In genomic region chr4:139116356-139117063, GRCm38 (mm10) we compare ENCODE assay signal across 12 mouse cellular contexts. TPM values are rescaled to one million over a fixed set of nuclear protein-coding genes. Genes with fewer than 3 reads are reported as not detected.
A peak's percentile ranks its signal among the peaks of the same experiment; 100 is the strongest.
DNase-seq lines count a peak whose midpoint lies in the region; ATAC-seq lines count a peak whose summit lies in the region.
"Had no signal": no experiment of that assay in that cellular context is flagged by ENCODE, and none has a peak within 500 bp of the region (broad histone marks: within the 10 kb centered on the region; RNA-seq: fewer than 3 reads in every experiment).

No protein-coding gene starts in this region.

- intact Hi-C loops in heart, postnatal 36 days (cut with DNase I), result no loop called here

- no peak overlapping the region for H3K4me2 ChIP-seq in heart, embryonic 13.5 days
- no peak overlapping the region for H3K4me2 ChIP-seq in kidney, embryonic 16.5 days (replicated peaks; ENCODE audit: low read depth, low read length)
- H3K4me2 ChIP-seq: embryonic facial prominence, embryonic 15.5 days; hindbrain, embryonic 15.5 days had no signal

- WGBS in heart, embryonic 13.5 days, result 77% methylated on average over 3 of the region's 3 CpGs
- 82% methylated on average over 3 of the region's 3 CpGs for WGBS in kidney, embryonic 16.5 days
- 85% methylated on average over 3 of the region's 3 CpGs for WGBS in embryonic facial prominence, embryonic 10.5 days

- ATAC-seq in heart, embryonic 13.5 days (ENCODE audit: extremely low read depth, insufficient number of reproducible peaks, low FRiP score, low TSS enrichment), result 0 out of 2 replicates have a peak, but pooled peaks have one; percentile 31
- ATAC-seq in common myeloid progenitor, adult 5-6 weeks (replicated peaks; ENCODE audit: low read depth, poor library complexity, severe bottlenecking), result peak; percentile 93
- ATAC-seq in kidney, embryonic 16.5 days (ENCODE audit: low FRiP score, low TSS enrichment), result no peak
- ATAC-seq in inflammation-experienced regulatory T-cells, adult 6 months, result no peak

- no peak overlapping the region for H3K9ac ChIP-seq in heart, embryonic 13.5 days
- H3K9ac ChIP-seq in kidney, embryonic 16.5 days (replicated peaks; ENCODE audit: low read length), result no peak overlapping the region
- H3K9ac ChIP-seq: embryonic facial prominence, embryonic 15.5 days; hindbrain, embryonic 15.5 days had no signal

- no peaks in the 10 kb centered on the region; the same call in 1 of the 2 replicates for H3K36me3 ChIP-seq in heart, embryonic 13.5 days
- H3K36me3 ChIP-seq in kidney, embryonic 16.5 days (ENCODE audit: insufficient read depth, low read length), result no peaks in the 10 kb centered on the region
- peaks cover 24% of the 10 kb centered on the region for H3K36me3 ChIP-seq in megakaryocyte, embryonic 14.5 days (replicated peaks; ENCODE audit: low read length)
- H3K36me3 ChIP-seq in embryonic facial prominence, embryonic 10.5 days (replicated peaks), result 0 out of 2 replicates have a peak, but pooled peaks cover 6% of the 10 kb centered on the region
- H3K36me3 ChIP-seq: embryonic facial prominence, embryonic 15.5 days; hindbrain, embryonic 15.5 days had no signal

- H3K27ac ChIP-seq in heart, embryonic 13.5 days (replicated peaks), result no peak overlapping the region
- H3K27ac ChIP-seq in kidney, embryonic 16.5 days (ENCODE audit: low read length), result 0 out of 2 replicates have a peak overlapping the region, but pooled peaks have one; percentile 26
- H3K27ac ChIP-seq in embryonic facial prominence, embryonic 10.5 days (replicated peaks), result no peak overlapping the region
- H3K27ac ChIP-seq: embryonic facial prominence, embryonic 15.5 days; hindbrain, embryonic 15.5 days had no signal

- peaks cover 77% of the 10 kb centered on the region for H3K4me1 ChIP-seq in heart, embryonic 13.5 days
- peaks cover 38% of the 10 kb centered on the region for H3K4me1 ChIP-seq in kidney, embryonic 16.5 days (ENCODE audit: insufficient read depth, low read length)
- H3K4me1 ChIP-seq in megakaryocyte, embryonic 14.5 days, result peaks cover 92% of the 10 kb centered on the region
- peaks cover 32% of the 10 kb centered on the region for H3K4me1 ChIP-seq in embryonic facial prominence, embryonic 10.5 days

- no peak overlapping the region for H3K4me3 ChIP-seq in heart, embryonic 13.5 days
- H3K4me3 ChIP-seq in kidney, embryonic 16.5 days (ENCODE audit: low read length), result no peak overlapping the region
- peak overlapping the region; percentile 51 for H3K4me3 ChIP-seq in megakaryocyte, embryonic 14.5 days (replicated peaks)
- H3K4me3 ChIP-seq in embryonic facial prominence, embryonic 10.5 days, result no peak overlapping the region
- H3K4me3 ChIP-seq: embryonic facial prominence, embryonic 15.5 days; hindbrain, embryonic 15.5 days had no signal

- no peaks in the 10 kb centered on the region for H3K27me3 ChIP-seq in heart, embryonic 13.5 days (replicated peaks)
- no peaks in the 10 kb centered on the region for H3K27me3 ChIP-seq in kidney, embryonic 16.5 days (ENCODE audit: insufficient read depth, low read length)
- H3K27me3 ChIP-seq in megakaryocyte, embryonic 14.5 days (replicated peaks), result no peaks in the 10 kb centered on the region
- H3K27me3 ChIP-seq in embryonic facial prominence, embryonic 10.5 days (replicated peaks; ENCODE audit: low read depth, poor library complexity, severe bottlenecking), result no peaks in the 10 kb centered on the region
- H3K27me3 ChIP-seq: embryonic facial prominence, embryonic 15.5 days; hindbrain, embryonic 15.5 days had no signal

- no peaks in the 10 kb centered on the region for H3K9me3 ChIP-seq in heart, embryonic 13.5 days
- no peaks in the 10 kb centered on the region for H3K9me3 ChIP-seq in kidney, embryonic 16.5 days (ENCODE audit: low read length)
- no peaks in the 10 kb centered on the region for H3K9me3 ChIP-seq in megakaryocyte, embryonic 14.5 days
- H3K9me3 ChIP-seq in embryonic facial prominence, embryonic 10.5 days, result no peaks in the 10 kb centered on the region
- H3K9me3 ChIP-seq: hindbrain, embryonic 15.5 days had no signal

- DNase-seq in heart, postnatal 36 days, result no peak
- no peak for DNase-seq in embryonic facial prominence, embryonic 10.5 days (ENCODE audit: low spot score)
- DNase-seq in urinary bladder, postnatal 36 days (ENCODE audit: low spot score in 2 of 2), result no peak
- DNase-seq: heart, adult 11 months; lung, postnatal 4 days had no signal

RNA-seq across cellular contexts. Expression of gene Minos1, which starts 14.4 kb away (rescaled TPM):
- polyA plus RNA-seq in heart, embryonic 13.5 days (2015; fragmentation: Nextera tagmentation; extraction: Ambion mirVana), result 572 and 667 TPM in 2 replicates
- total RNA-seq in heart, postnatal 36 days (2021), result 100 to 1,000 TPM; 679 to 769 TPM
- 118 and 161 TPM in 2 replicates for total RNA-seq in common myeloid progenitor, adult 5-6 weeks (2017)
- 470 and 478 TPM in 2 replicates for polyA plus RNA-seq in kidney, embryonic 16.5 days (2015; fragmentation: Nextera tagmentation; extraction: Ambion mirVana)
- polyA plus RNA-seq in megakaryocyte, embryonic 14.5 days (2012; ENCODE audit: insufficient read depth, low replicate concordance), result 1.3 and 27.4 TPM in 2 replicates
- polyA plus RNA-seq in embryonic facial prominence, embryonic 10.5 days (2016; fragmentation: Nextera tagmentation; extraction: Ambion mirVana), result 431 and 444 TPM in 2 replicates
- polyA plus RNA-seq in inflammation-experienced regulatory T-cells, adult 6 months (2017; shearing (Covaris generic)), result 100 to 1,000 TPM; 341 to 392 (median 352) TPM

RNA-seq across cellular contexts. Expression of gene Nbl1, which starts 23.7 kb away (rescaled TPM):
- polyA plus RNA-seq in heart, embryonic 13.5 days (2015; fragmentation: Nextera tagmentation; extraction: Ambion mirVana), result 13.4 and 15.2 TPM in 2 replicates
- 10 to 100 TPM; 25.5 to 29.1 TPM for total RNA-seq in heart, postnatal 36 days (2021)
- total RNA-seq in common myeloid progenitor, adult 5-6 weeks (2017), result 1.2 TPM in 1 of 2 replicates, not detected in the other
- 27.6 and 31.1 TPM in 2 replicates for polyA plus RNA-seq in kidney, embryonic 16.5 days (2015; fragmentation: Nextera tagmentation; extraction: Ambion mirVana)
- polyA plus RNA-seq in megakaryocyte, embryonic 14.5 days (2012; ENCODE audit: insufficient read depth, low replicate concordance), result 0.47 TPM in 1 of 2 replicates, not detected in the other
- polyA plus RNA-seq in embryonic facial prominence, embryonic 10.5 days (2016; fragmentation: Nextera tagmentation; extraction: Ambion mirVana), result 51.7 and 80.8 TPM in 2 replicates
- under 1 TPM in 2 of 3 experiments, not detected in 1; 0.60 to 0.82 TPM for polyA plus RNA-seq in inflammation-experienced regulatory T-cells, adult 6 months (2017; shearing (Covaris generic))

RNA-seq across cellular contexts. Expression of gene Htr6, which starts 41.1 kb away (rescaled TPM):
- polyA plus RNA-seq in heart, embryonic 13.5 days (2015; fragmentation: Nextera tagmentation; extraction: Ambion mirVana), result not detected in 2 replicates
- not detected for total RNA-seq in heart, postnatal 36 days (2021)
- not detected in 2 replicates for total RNA-seq in common myeloid progenitor, adult 5-6 weeks (2017)
- 0.12 and 0.15 TPM in 2 replicates for polyA plus RNA-seq in kidney, embryonic 16.5 days (2015; fragmentation: Nextera tagmentation; extraction: Ambion mirVana)
- polyA plus RNA-seq in megakaryocyte, embryonic 14.5 days (2012; ENCODE audit: insufficient read depth, low replicate concordance), result 3.9 TPM in 1 of 2 replicates, not detected in the other
- polyA plus RNA-seq in embryonic facial prominence, embryonic 10.5 days (2016; fragmentation: Nextera tagmentation; extraction: Ambion mirVana), result 0.23 and 0.26 TPM in 2 replicates
- not detected for polyA plus RNA-seq in inflammation-experienced regulatory T-cells, adult 6 months (2017; shearing (Covaris generic))

Comparison
In these comparisons a context has a peak if more than half of its experiments do, and no peak if none do; other contexts are left out.
1. ATAC-seq: peak in heart, embryonic 13.5 days (single experiment) and common myeloid progenitor, adult 5-6 weeks (single experiment); none in kidney, embryonic 16.5 days (single experiment) and inflammation-experienced regulatory T-cells, adult 6 months (single experiment).
2. RNA of gene Minos1, which starts 14.4 kb away (polyA plus RNA-seq): 572 to 667 TPM in heart, embryonic 13.5 days, 470 to 478 TPM in kidney, embryonic 16.5 days, 431 to 444 TPM in embryonic facial prominence, embryonic 10.5 days and 341 to 392 TPM in inflammation-experienced regulatory T-cells, adult 6 months; 1.3 to 27.4 TPM in megakaryocyte, embryonic 14.5 days; every median in the first group is over 10 times any median in the second.